Mouse (Mus musculus): ENCODE results near the gene S100a2.

The S100a2 gene

DNA sequence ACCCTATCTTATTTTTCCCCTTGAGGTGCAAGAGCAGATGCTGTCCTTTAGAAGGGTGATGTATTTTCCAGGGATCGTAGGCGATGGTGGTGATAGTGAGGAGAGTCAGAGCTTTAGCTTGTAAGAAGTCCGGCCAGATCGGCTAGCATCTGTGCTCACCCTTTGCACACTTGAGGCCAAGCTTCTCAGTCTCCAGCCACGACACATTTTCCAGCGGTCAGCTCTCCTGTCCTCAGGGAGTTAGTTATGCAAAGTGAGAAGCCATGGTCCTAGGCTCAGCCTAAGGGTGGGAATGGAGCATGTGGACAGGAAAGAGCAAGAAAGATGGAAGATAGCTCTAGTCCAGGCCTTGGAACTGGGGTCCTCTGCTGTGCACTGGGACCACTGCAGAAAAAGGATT lies 6.8 kb downstream of the S100a2 start:
- no peak for DNase-seq (ENCODE audit: low read depth)

DNA sequence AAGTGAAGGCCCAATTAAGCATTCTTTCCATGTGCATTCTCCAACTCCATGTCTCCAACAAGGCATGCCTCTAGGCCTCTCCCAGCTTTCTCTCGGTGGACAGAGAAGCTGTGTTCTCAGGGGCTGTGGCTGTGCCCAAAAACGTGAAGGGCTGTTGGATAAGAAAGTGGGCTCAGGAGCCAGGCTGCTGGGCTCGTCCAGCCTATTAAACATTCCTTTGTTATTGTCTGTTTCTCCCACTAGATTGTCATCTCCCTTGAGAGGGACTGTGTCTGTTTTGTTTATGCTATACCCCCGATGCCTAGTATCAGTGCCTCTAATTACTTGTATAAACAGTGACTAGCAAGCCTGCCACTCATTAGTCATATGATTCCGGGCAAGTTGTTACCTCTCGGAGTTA lies 7.7 kb downstream of the S100a2 start:
- no peak for DNase-seq (ENCODE audit: low read depth)

DNA sequence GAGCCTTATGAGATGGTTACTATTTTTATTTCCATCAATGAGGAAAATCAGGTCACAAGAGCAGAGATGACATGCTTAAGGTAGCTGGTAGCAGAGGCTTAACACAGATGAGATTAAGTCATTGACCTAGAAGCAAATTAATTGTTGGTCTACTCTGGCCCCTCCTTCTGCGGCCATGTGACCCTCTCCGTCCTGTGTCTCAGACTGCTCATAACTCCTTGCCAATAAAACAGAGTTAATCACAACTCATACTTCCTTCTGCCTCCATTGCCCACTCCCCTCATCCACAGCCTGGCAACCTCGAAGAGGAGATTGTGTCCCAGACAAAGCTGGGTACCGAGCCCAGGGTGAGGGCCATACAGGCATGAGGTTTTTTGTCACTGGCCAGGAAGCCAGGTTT lies 8.2 kb downstream of the S100a2 start:
- DNase-seq (ENCODE audit: low read depth) = no peak

DNA sequence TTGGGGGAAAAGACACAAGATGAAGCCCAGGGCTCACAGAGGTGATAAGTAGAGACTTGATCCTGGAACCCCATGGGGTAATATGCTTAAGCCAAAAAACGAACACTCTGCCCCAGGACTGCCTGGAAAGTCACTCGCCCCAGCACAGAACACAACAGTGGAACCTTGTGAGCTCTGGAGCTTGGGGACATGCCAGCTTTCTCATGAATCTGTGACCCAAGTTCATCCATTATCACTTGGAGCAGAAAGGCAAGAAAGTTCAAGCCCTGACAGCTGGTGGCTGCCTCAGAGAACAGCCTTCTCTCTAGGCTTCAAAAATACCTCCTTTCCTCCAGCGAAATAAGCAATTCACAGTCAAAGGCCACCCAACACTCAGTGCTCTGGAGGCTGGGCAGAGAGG lies 9.4 kb downstream of the S100a2 start:
- DNase-seq (ENCODE audit: low read depth) = no peak

DNA sequence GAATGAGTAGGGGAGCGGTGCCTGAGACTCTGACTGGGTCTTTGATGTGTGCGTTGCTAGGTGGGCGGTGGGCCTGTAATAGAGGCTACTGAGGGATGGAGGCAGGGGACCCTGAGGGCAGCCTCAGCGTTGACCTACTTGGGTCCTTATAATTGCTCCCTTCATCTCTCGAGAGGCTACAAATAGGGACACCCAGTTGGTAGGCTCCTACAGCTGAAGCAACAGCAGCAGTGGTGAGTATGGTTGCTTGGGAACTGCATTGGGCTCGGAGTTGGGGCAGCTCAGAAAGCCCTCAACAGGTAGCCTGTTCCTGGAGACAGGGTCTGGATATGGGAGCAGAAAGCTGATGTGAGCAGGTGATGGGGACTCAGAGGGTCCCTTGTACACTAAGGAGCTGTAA lies 10.0 kb downstream of the S100a2 start:
- DNase-seq (ENCODE audit: low read depth) = no peak

DNA sequence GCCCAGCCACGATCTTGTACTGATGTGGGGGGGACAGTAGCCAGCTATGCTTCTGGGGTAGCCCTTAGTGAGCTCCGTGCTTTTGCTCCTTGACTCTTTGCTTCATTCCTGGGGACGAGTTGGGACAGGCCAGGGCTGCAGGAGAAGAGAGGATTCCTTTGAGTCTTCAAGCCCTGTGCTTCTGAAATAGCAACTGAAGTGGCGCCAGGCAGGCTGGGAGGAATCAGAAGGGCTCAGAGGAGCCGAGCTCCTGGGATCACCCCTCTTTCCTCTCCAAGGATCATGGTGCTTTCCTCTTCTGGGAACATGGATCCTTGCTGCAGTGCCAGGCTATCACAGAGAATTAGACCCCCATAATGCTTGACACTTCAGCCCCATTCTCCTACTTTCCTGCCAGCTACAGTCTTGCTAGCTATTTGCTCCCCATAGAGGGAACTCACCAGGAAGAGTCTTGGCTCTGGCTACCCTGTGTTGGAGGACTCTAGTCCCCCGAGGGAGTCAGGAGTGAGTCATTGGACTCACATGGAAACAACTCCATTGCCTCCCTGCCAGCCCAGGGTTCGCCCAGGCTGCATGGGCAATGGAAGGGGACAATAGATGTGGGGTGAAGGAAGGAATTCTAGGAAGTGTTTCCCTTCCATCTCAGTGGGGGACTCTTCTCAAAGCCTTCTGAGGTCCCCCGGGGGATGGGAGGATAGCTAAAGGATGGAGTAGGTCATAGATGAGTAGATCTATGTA lies 10.6 kb downstream of the S100a2 start:
- DNase-seq (ENCODE audit: low read depth) = no peak

DNA sequence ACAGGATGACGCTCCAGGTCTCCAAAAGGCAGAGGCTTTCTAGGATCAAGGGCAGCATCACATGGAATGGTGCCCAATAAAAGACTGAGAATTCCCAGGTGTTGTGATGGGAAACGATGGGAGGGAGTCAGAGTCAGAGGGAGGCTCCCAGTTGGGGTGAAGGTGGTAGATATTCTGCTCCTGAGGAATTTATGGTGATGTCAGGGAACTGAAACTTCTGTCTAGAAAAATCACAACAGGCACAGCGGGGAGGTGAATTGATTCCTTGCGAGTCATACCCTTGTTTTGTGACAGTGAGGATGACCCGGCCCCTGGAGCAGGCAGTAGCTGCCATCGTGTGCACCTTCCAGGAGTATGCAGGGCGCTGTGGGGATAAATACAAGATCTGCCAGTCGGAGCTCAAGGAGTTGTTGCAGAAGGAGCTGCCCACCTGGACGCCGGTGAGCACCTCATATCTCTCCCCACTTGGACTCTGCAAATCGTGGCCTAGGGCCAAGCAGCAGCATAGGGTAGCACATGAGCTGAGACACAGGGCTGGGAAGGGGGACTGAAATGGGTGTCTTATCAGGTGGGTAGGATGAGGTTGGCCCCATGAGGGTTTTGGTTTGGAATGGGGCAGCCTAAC lies 11.6 kb downstream of the S100a2 start, which contains the start of gene Gm42674:
Gene Gm42674 (plus strand): TSS at position 419 of the 625 bp plus-strand sequence.
- DNase-seq (ENCODE audit: low read depth) = no peak

DNA sequence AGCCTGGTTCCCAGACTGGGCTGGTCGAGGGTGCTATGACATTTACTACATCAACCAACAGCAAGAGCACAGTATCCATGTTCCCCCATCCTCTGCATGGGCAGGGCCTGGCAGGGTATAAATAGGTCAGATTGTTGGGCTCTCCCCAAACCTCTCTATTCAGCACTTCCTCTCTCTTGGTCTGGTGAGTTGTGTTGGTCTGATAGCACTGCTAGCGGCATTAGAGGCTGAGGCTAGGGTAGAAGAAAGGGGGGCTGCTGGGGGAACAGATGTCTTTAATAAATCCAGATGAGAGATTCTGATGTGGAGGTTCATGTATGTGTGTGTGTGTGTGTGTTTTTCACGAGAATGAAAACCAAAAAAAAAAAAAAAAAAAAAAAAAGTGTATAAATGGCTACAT lies 13.6 kb downstream of the S100a2 start, which contains the start of gene S100a4:
Gene S100a4 (plus strand): TSS at position 149 of the 400 bp plus-strand sequence.
- DNase-seq (ENCODE audit: low read depth) = no peak

DNA sequence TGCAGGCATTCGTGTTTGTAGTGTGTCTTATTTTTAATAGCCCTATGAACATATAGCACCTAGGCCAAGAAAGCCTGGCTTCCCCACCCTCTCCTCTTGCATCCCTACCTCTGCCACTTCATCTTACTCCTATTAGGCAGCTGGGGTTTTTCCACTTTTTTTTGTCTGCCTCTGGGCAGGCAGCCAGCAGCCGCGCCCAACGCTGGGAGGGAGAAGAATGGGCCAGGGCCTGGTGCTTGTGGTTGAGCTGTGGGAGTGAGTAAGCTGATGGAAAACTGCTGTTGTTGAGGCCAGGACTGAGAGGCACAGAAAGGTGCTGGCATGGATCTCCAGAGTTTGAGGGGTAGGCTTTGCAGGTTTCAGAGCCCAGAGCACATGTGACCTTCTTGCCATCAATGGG lies 14.4 kb downstream of the S100a2 start:
- no peak for DNase-seq (ENCODE audit: low read depth)

DNA sequence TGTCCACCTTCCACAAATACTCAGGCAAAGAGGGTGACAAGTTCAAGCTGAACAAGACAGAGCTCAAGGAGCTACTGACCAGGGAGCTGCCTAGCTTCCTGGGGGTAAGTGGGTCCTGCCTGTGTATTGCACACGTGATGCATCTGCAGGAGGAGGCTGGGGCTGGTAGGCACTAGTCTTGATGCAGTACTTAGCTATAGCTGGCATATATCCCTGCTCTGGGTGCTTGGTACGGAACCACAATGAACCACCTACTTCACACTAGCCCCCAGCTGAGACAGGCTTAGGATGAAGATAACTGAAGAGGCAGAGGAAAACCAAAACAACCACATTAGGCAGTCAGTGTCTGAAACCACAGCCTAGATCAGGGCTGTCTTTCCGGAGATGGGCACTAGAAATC lies 15.0 kb downstream of the S100a2 start:
- no peak for DNase-seq (ENCODE audit: low read depth)

DNA sequence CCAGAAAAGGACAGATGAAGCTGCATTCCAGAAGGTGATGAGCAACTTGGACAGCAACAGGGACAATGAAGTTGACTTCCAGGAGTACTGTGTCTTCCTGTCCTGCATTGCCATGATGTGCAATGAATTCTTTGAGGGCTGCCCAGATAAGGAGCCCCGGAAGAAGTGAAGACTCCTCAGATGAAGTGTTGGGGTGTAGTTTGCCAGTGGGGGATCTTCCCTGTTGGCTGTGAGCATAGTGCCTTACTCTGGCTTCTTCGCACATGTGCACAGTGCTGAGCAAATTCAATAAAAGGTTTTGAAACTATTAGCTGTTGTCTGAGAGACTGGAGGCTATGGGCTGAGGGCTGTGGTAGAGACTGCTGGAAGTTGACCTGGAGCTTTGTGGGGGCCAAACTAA lies 15.7 kb downstream of the S100a2 start:
- no peak for DNase-seq (ENCODE audit: low read depth)

DNA sequence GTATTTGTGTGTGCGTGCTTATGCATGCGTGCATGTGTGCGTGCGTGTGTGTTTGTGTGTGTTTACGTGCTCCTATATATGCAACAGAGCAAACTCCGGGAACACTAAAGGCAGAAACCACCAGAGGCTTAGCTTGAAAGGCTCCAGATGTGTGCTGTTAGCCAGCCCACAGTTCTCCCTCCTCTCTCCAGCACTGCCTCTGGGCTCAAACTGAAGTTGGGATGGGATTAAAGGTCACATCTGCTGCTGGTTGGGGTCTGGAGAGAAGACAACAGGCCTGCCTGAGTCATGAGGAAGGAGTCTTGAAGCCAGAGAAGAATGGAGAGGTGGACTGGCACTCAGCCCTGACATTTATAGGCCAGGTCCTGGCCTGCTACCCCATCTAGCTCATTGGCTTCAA lies 16.1 kb downstream of the S100a2 start:
- no peak for DNase-seq (ENCODE audit: low read depth)

DNA sequence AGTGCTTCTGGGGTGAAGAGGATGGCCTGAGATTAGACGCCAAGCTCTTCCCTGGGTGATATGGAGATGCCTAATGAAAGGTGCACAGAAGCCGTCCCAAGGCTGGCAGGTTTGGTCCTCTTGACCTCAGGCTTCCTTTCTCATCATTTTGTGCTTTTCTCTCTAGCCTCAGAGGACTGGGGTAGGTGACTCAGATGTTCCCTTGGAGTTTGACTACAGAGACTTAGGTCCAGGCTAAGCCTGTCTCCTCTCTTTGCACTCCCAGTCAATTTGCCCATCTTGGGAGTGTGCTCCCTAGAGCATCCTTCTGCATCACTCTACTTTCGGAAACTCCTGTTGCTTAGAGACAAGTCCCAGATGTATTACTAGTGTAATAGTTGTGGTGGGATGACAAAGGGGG lies 17.3 kb downstream of the S100a2 start:
- no peak for DNase-seq (ENCODE audit: low read depth)

DNA sequence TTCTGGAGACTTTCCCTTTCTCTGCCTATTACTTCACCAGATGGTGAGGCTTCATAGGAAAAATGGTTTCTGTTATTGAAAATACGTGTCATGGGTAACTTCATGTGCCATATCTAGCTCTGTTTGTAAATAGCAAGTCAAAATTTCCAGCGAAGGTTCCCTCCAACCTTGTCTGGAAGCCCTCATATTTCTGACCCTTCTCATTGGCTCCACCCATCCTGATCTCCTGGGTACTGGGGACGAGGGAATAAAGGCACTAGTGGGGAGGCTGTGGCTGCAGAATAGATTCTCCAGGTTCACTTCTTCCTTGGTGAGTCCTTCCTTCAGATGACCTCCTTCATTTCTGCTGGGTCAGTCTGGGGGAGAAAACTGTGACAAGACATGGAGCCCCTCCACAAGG lies 18.2 kb downstream of the S100a2 start, which contains the start of gene S100a5:
Gene S100a5 (plus strand): TSS at position 301 of the 400 bp plus-strand sequence.
- no peak for DNase-seq (ENCODE audit: low read depth)

DNA sequence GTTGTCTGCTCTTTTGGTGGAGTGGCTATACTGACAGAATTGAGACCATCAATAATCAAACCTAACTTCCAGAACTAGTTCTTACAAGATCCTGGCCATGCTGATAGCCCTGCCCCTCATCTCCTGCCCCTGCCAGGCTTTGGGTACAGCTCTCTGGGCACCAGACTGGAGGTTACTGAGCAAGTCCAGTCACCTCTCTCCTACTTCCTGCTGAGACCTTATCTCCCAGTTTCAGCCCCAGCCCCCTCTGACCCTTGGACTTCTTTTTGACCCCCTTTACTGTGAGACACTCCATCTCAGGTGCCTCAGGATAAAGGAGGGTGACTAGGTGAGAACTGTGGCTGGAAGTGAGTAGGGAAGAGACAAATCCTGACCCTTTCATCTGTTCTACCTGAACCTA lies 19.1 kb downstream of the S100a2 start:
- DNase-seq (ENCODE audit: low read depth) = no peak

DNA sequence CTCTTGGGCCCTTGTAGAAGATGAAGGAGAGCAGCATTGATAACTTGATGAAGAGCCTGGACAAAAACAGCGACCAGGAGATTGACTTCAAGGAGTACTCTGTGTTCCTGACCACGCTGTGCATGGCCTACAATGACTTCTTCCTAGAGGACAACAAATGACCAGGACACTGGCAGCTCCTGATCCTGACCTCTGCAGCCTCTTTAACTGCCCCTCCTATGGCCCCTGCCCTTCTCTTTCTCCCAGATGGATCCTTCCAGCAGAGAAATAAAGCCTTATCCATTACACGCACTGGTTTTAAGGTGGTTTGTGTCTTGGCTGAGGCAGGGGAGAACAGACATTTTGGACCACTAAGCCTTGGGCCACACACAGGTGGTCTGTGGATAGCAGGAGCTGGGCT lies 21.4 kb downstream of the S100a2 start:
- no peak for DNase-seq (ENCODE audit: low read depth)

DNA sequence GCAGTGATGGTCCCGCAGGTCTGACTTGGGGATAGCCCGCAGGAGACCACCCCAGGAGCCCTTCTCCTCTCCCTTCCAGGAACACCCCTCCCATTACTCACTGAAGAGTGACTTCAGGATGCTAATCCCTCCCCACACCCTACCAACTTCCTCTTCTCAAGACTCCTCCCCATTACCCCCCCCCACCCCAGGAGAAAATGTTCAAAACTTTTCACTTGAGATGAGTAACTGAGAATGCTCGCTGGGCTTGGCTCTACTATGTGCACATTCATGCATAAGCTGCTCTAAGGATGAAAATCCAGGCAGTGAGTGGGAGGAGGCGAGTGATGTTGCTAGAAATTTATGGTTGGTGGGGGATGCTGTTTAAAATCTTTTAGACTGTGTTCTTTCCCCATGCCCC lies 22.0 kb downstream of the S100a2 start:
- no peak for DNase-seq (ENCODE audit: low read depth)

DNA sequence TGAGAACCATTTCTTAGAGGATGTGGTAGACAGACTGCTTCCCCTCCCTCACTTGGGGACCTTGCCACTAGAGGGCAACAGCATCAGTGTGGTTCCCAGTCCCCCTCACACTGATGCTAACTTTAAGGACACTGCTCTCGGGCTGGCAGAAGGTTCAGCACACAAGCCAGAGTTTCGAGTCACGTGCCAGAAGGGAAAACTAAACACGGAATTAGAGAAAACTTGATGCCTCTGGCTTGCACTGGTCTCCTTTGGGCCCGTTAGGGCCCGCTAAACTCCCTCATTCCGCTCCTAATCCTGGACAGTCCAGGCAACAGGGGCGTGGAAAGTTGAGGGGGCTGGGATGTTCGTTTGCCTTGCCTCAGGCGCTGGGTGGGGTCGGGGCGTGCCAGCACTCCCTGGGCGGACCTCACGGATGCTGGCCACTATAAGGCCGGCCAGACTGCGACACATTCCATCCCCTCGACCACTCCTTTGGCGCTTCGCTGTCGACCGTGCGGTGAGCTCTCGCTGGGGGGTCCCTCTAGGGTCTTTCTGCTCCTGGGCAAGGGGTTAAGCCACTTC lies 22.8 kb downstream of the S100a2 start, which contains the start of gene S100a6:
Gene S100a6 (plus strand): TSS at position 155 of the 564 bp plus-strand sequence.
- DNase-seq (ENCODE audit: low read depth) = no peak

DNA sequence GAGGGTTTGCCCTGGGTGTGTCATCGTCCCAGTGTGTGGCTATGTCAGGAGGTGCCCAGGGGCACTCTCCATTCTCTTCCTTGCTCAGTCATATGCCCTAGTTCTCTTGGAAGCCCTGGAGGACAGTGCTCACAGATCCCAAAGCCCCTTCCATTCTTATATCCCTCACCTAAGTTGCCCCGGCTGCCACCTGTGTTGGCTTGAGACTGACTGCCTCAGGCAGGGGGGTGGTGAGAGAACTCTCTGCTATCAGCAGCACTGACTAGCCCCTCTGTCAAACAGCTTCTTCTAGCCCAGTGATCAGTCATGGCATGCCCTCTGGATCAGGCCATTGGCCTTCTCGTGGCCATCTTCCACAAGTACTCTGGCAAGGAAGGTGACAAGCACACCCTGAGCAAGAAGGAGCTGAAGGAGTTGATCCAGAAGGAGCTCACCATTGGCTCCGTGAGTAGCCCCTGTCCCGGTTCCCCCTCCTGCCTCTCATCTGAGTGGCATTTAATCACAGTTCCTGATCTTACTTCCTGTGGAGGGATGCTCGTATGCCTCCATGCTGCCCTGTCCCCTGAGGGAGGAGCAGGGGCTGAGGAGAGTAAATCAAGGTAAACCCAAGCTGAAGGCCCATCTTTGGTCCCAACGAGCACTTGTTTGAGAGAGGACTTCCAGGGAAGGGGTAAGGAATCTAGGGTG lies 23.6 kb downstream of the S100a2 start:
- DNase-seq (ENCODE audit: low read depth) = no peak

DNA sequence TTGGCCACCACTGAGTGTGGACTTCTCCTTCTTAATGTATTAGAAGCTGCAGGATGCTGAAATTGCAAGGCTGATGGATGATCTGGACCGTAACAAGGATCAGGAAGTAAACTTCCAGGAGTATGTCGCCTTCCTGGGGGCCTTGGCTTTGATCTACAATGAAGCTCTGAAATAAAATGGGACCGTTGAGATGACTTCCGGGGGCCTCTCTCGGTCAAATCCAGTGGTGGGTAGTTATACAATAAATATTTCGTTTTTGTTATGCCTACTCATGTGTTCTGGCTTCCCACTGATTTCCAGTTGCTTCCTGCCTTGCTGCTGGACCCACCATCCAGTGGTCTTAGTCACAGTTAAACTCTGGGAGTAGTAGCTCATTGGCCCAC lies 24.1 kb downstream of the S100a2 start:
- no peak for DNase-seq (ENCODE audit: low read depth)

DNA sequence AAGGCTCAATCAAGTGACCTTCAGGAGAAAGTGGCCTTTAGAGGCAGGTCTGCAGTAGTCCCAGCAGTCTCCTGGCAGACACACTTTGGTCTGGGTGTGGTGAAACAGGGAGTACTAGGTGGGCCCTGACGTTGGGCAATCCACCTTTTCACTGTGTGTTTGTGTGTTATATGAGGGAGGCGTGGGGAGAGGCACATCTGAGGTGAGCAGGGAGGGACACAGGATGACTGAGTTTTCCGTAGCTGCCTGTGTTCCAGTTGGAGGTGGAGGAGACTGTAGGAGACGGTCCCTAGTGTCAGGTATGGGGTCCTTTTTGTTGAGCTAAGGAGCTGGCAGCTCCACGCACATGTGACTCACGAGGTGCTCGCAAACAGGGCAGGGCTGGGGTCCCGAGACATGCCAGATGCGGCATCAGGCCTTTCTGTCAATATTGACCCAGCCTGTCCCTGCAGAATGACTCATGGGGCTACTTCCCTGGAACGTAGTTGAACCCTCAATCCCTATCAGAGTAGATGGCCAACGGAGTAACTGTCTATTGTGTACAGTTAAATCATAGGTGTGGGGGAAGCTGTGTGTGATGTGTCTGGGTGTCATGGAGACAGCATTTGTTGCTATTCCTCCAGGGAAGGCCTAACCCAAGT lies 24.7 kb downstream of the S100a2 start:
- no peak for DNase-seq (ENCODE audit: low read depth)

DNA sequence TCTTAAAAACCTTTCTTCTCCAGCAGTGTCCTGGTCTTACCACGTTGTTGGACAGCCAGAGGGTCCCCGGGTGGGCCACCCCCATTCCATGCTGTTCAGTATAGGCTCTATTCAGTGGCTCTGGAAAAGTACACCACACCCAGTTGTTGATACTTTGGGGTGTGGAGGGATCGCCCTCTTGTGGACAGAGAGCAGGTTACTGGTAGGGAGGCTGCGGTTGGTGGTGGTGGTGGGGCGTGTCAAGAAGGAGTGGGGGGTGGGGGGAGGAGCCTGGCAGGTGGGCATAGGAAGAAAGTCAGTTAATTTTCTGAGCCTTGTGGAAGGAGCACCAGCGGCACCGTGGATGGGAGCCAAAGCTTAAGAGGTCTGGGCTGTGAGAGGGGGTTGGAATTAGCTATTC lies 25.4 kb downstream of the S100a2 start:
- DNase-seq (ENCODE audit: low read depth) = peak; percentile 74

Data from c-Kit-positive CD71-negative TER-119-negative erythroid progenitor cells, embryonic 14.5 days (primary cell).